Mouse (Mus musculus): ENCODE data around the gene Mucl2. TPM values are rescaled to one million over a fixed set of nuclear protein-coding genes. Genes with fewer than 3 reads are reported as not detected.

Gene Mucl2
- not detected for polyA plus RNA-seq (2014; fragmentation: Illumina TruSeq; extraction: RNeasy Lipid Tissue Mini Kit (QIAGEN cat#74804))

GRCm38 (mm10) chr15:103899212-103899611 lies at the start of gene Mucl2:
Mucl2 (minus strand) TSS chr15:103899312.

Other genes with a start within 250 kb of the Mucl2 start
- gene Mucl1, start 143.8 kb downstream of the Mucl2 start, polyA plus RNA-seq (2014; fragmentation: Illumina TruSeq; extraction: RNeasy Lipid Tissue Mini Kit (QIAGEN cat#74804)): not detected

Data from ovary, adult 10 weeks (tissue).